Mouse (Mus musculus): ENCODE results near the gene Prune1. TPM values are rescaled to one million over a fixed set of nuclear protein-coding genes. Genes with fewer than 3 reads are reported as not detected.

Prune1 gene
- polyA plus RNA-seq, 1 experiment: 72.9 TPM

GRCm38 (mm10) chr3:95301204-95301796, 19.4 kb upstream of the Prune1 start:
- TF ChIP-seq POLR2A (IDR thresholded peaks at IDR 0.05; ENCODE audit: borderline replicate concordance, extremely low read depth, insufficient read depth, insufficient read length, poor library complexity, severe bottlenecking) (no peak), CTCF (IDR thresholded peaks at IDR 0.05; ENCODE audit: borderline replicate concordance, extremely low read depth, insufficient read depth, insufficient read length) (no peak)
- DNase-seq (ENCODE audit: low read depth): no peak

DNA sequence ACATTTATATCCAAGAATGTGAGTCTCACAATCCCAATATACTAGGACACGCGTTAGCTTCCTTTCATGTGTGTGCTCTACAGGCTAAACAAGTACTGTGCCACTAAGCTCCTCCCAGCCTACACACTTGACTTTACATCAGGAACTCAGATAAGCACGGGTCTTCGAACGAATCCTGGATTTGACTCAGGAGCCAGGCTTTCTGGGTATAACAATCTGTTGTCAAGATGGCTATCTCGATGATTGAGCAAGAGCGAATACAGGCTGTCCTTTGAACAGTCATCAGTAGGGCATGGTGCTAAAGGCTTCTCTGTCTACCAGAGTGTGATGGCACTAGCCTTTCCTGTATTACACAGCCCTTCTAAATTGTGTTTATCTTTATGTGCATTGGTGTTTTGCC, 16.1 kb upstream of the Prune1 start:
- no peak for DNase-seq (ENCODE audit: low read depth)
- TF ChIP-seq POLR2A (IDR thresholded peaks at IDR 0.05; ENCODE audit: borderline replicate concordance, extremely low read depth, insufficient read depth, insufficient read length, poor library complexity, severe bottlenecking): no peak
- no peak for TF ChIP-seq CTCF (IDR thresholded peaks at IDR 0.05; ENCODE audit: borderline replicate concordance, extremely low read depth, insufficient read depth, insufficient read length)

GRCm38 (mm10) chr3:95296103-95296469, 14.2 kb upstream of the Prune1 start:
- DNase-seq (ENCODE audit: low read depth): peak; percentile 48

DNA sequence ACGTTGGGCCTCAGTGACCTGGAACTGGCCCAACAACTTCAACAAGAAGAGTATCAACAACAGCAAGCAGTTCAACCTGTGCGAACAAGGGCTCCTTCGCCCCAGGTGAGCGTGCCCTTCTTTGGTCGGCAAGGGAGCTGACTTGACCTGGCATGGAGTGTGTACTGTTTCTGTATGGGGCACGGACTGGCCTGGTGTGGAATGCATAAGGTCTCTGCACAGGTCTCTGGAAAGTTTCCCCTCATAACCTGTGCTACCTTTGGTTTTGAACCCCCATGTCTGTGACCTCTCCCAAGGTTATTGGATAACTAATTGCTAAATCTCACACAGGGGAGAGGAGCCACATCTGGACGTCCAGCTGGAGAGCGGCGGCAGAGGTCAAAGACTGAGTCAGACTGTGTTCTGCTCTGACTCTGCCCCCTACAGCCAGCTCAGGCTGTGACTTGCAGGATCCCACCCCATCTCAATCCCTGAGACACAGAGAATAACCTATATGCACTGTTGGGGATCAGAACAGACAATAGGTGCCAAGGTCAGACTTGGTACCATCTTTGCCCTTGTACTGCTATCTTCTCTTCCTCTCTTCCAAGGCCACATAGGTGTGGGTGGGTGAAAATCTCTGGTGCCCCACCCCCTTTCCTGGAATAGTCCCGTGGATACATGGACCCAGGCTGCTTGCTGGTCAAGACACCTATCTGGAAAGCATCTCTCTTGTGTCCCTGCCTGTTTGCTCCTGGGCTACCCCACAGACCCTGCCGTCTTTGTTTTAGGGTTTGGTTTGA, 13.6 kb upstream of the Prune1 start:
- TF ChIP-seq POLR2A (IDR thresholded peaks at IDR 0.05; ENCODE audit: borderline replicate concordance, extremely low read depth, insufficient read depth, insufficient read length, poor library complexity, severe bottlenecking) (no peak), CTCF (IDR thresholded peaks at IDR 0.05; ENCODE audit: borderline replicate concordance, extremely low read depth, insufficient read depth, insufficient read length) (no peak)
- DNase-seq (ENCODE audit: low read depth): no peak

More at GRCm38 (mm10) chr3:95296103-95296469, 14.2 kb upstream of the Prune1 start:
- TF ChIP-seq CTCF (IDR thresholded peaks at IDR 0.05; ENCODE audit: borderline replicate concordance, extremely low read depth, insufficient read depth, insufficient read length): peak; percentile 79
- TF ChIP-seq POLR2A (IDR thresholded peaks at IDR 0.05; ENCODE audit: borderline replicate concordance, extremely low read depth, insufficient read depth, insufficient read length, poor library complexity, severe bottlenecking): no peak

DNA sequence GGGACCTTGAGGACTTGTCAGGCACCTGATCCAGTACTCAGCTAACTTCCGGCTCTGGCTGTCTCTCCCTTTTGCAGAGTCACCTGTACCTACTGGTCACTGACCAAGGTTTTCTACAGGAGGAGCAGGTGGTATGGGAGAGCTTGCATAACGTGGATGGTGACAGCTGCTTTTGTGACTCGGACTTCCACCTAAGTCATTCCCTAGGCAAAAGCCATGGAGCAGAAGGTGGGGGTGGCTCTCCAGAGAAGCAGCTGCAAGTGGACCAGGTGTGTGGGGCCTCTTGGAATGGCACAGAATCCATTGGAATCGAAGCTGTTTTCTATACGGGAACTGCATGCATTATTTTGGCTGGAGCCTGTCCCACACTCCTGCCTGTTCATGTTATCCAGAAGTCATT, 12.8 kb upstream of the Prune1 start:
- no peak for DNase-seq (ENCODE audit: low read depth)
- TF ChIP-seq CTCF (IDR thresholded peaks at IDR 0.05; ENCODE audit: borderline replicate concordance, extremely low read depth, insufficient read depth, insufficient read length) (no peak), POLR2A (IDR thresholded peaks at IDR 0.05; ENCODE audit: borderline replicate concordance, extremely low read depth, insufficient read depth, insufficient read length, poor library complexity, severe bottlenecking) (no peak)

- no peak for DNase-seq (ENCODE audit: low read depth)
- no peak for TF ChIP-seq CTCF (IDR thresholded peaks at IDR 0.05; ENCODE audit: borderline replicate concordance, extremely low read depth, insufficient read depth, insufficient read length)
- TF ChIP-seq POLR2A (IDR thresholded peaks at IDR 0.05; ENCODE audit: borderline replicate concordance, extremely low read depth, insufficient read depth, insufficient read length, poor library complexity, severe bottlenecking): no peak
Observed at GRCm38 (mm10) chr3:95294316-95294715, 12.4 kb upstream of the Prune1 start.

GRCm38 (mm10) chr3:95293537-95293936, 11.7 kb upstream of the Prune1 start:
- no peak for TF ChIP-seq CTCF (IDR thresholded peaks at IDR 0.05; ENCODE audit: borderline replicate concordance, extremely low read depth, insufficient read depth, insufficient read length)
- TF ChIP-seq POLR2A (IDR thresholded peaks at IDR 0.05; ENCODE audit: borderline replicate concordance, extremely low read depth, insufficient read depth, insufficient read length, poor library complexity, severe bottlenecking): no peak
- DNase-seq (ENCODE audit: low read depth): no peak

- no peak for DNase-seq (ENCODE audit: low read depth)
- TF ChIP-seq CTCF (IDR thresholded peaks at IDR 0.05; ENCODE audit: borderline replicate concordance, extremely low read depth, insufficient read depth, insufficient read length): no peak
- no peak for TF ChIP-seq POLR2A (IDR thresholded peaks at IDR 0.05; ENCODE audit: borderline replicate concordance, extremely low read depth, insufficient read depth, insufficient read length, poor library complexity, severe bottlenecking)
Observed at GRCm38 (mm10) chr3:95292899-95293298, 11.0 kb upstream of the Prune1 start.

- no peak for TF ChIP-seq POLR2A (IDR thresholded peaks at IDR 0.05; ENCODE audit: borderline replicate concordance, extremely low read depth, insufficient read depth, insufficient read length, poor library complexity, severe bottlenecking)
- no peak for TF ChIP-seq CTCF (IDR thresholded peaks at IDR 0.05; ENCODE audit: borderline replicate concordance, extremely low read depth, insufficient read depth, insufficient read length)
- no peak for DNase-seq (ENCODE audit: low read depth)
Observed at GRCm38 (mm10) chr3:95291041-95291440, 9.2 kb upstream of the Prune1 start.

DNA sequence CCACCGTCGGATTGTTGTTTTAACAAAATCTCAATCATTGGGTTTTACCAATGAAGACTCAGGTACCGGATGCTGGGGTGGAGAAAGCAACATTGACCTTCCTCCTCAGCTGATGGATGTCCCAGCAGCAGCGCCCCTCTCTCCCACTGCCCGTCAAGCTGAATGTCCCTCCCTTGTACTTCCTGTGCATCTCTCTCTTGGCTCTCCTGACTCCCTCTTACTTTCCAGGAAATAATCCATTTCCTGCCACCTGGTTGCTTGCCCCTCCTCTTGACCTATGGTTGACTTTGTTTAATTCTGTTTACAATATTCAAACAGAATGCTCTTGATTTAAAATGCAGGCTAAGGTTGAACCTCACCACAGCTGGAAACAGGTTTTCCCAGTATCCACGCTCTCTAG, 8.3 kb upstream of the Prune1 start:
- TF ChIP-seq CTCF (IDR thresholded peaks at IDR 0.05; ENCODE audit: borderline replicate concordance, extremely low read depth, insufficient read depth, insufficient read length): no peak
- TF ChIP-seq POLR2A (IDR thresholded peaks at IDR 0.05; ENCODE audit: borderline replicate concordance, extremely low read depth, insufficient read depth, insufficient read length, poor library complexity, severe bottlenecking): no peak
- no peak for DNase-seq (ENCODE audit: low read depth)

DNA sequence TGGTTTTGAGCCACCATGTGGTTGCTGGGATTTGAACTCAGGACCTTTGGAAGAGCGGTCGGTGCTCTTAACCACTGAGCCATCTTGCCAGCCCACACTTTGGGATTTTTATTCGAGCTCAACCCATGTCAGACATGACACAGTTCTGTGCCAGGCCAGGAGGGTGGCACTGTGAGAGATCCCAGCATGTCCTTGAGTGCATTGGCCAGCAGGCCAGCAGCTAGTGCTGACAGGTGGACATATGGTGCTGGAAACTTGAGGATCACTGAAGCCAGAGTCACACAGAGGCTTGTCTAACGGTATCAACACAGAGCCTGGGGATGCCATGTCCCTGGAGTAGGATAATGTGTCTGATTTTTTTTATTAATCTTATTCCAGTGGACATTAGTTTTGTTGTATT, 7.5 kb upstream of the Prune1 start:
- no peak for DNase-seq (ENCODE audit: low read depth)
- TF ChIP-seq POLR2A (IDR thresholded peaks at IDR 0.05; ENCODE audit: borderline replicate concordance, extremely low read depth, insufficient read depth, insufficient read length, poor library complexity, severe bottlenecking) (no peak), CTCF (IDR thresholded peaks at IDR 0.05; ENCODE audit: borderline replicate concordance, extremely low read depth, insufficient read depth, insufficient read length) (no peak)

- TF ChIP-seq POLR2A (IDR thresholded peaks at IDR 0.05; ENCODE audit: borderline replicate concordance, extremely low read depth, insufficient read depth, insufficient read length, poor library complexity, severe bottlenecking) (no peak), CTCF (IDR thresholded peaks at IDR 0.05; ENCODE audit: borderline replicate concordance, extremely low read depth, insufficient read depth, insufficient read length) (no peak)
- no peak for DNase-seq (ENCODE audit: low read depth)
Observed at GRCm38 (mm10) chr3:95287541-95287940, 5.7 kb upstream of the Prune1 start.

All from brain, embryonic 14.5 days (tissue).